Mouse (Mus musculus) layer of hippocampus, adult 9-11 months (tissue): ENCODE results near the gene Sh3rf1.

ENCODE experiments used
- DNase-seq: peaks from one replicate; pipeline ENCODE4 v3.0.0; 2022

Gene Sh3rf1

GRCm38 (mm10) chr8:61264881-61265280 is 41.2 kb downstream of the Sh3rf1 start:
- no peak for DNase-seq

- DNase-seq = no peak
Observed at GRCm38 (mm10) chr8:61265390-61265789, 41.7 kb downstream of the Sh3rf1 start.

- no peak for DNase-seq
Observed at GRCm38 (mm10) chr8:61267061-61267460, 43.4 kb downstream of the Sh3rf1 start.

DNA sequence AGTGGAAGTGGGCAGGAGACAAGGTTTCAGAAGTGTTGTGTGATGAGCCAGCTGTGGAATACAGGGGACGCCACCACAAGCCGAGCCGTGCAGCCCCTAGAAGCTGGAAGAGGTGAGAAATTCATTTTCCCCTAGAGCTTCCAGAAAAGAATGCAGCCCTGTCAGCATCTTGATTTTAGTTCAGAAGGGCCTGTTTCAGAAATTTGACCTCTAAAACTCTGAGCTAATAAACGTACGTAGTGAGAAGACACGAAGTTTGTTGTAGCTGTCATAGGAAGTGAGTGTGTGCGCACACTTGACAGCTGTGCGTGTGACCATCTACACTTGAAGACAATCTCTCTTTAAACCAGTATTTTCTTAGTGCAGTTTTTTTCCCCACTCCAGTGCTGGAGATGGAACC is 44.0 kb downstream of the Sh3rf1 start:
- DNase-seq = no peak

GRCm38 (mm10) chr8:61268233-61268916 is 44.7 kb downstream of the Sh3rf1 start:
- no peak for DNase-seq

GRCm38 (mm10) chr8:61270016-61270415 is 46.3 kb downstream of the Sh3rf1 start:
- no peak for DNase-seq

DNA sequence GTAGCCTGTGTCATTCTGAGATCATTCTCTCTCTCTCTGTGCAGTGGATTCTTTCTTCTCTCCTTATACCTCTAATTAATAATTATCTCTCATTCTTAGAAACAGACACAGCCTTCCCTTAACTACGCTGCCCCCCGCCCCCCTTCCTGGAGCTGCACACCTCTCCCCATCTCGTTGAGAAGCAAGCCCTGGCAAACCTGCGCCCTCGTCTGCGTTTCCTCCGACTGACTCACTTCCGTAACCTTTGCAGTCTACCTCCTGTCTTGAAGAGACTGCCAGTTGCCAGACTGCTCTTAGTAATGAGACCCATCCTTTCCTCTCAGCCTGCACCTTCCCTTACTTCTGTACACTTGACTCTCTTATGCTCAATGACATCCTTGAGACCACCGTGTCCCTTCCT is 46.9 kb downstream of the Sh3rf1 start:
- no peak for DNase-seq

DNA sequence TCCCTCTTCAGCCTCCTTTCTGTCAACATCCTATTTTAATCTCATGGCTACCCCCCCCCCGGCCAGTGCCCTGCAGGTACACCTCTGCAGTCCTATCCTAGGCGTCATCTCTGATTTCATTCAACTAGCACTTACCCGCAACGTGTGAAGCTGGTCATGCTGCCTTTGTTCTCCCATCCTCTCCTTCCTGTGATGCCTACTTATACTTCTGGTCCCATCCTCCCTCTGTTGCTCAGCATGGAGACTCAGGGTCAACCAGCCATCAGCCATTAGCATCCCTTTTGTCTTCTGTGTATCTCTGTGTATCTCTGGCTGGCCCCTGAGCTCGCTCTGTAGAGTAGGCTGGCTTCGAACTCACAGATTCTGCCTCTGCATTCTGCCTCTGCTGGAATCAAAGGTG is 47.3 kb downstream of the Sh3rf1 start:
- no peak for DNase-seq

DNA sequence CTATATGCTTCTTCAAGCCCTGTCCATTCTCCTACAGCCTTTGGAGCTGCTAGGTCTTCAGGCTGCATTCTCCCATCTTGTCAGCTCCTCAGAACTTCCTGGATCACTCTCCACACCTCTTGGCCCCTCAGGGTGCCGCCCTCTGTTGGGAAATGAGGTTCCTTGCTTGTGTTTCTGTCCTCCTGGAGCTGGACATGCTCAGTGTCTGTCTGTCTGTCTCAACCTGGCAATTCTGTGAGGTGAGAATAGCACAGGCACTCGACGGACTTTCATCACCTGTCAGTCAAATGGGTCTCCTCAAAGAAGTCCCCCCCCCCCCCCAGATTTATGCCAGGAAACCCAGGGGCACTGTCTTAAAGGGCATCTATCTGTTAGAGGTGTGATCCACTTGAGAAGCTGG is 49.2 kb downstream of the Sh3rf1 start:
- DNase-seq = no peak

- no peak for DNase-seq
Observed at GRCm38 (mm10) chr8:61273307-61274221, 49.9 kb downstream of the Sh3rf1 start.

- no peak for DNase-seq
Observed at GRCm38 (mm10) chr8:61274602-61275462, 51.2 kb downstream of the Sh3rf1 start.

- DNase-seq = no peak
Observed at GRCm38 (mm10) chr8:61275463-61276356, 52.0 kb downstream of the Sh3rf1 start.

DNA sequence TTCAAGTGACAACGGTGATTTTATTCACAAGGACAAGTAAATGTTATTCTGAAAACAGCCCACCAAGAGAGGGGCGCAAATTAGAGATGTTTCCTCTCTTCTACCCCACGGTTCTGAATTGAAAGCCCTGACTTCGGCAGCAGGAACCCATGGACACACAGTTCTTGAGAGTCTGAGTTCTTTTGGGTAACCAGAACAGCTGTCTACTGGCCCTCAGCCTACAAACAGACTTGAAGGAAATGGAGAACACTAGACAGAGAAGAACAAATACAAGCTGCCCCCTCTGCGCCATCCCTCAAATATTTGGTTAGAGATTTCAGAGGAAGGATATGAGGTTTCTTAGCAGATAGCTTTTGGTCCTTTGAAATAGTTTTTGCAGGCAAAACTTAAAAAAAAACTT is 52.7 kb downstream of the Sh3rf1 start:
- DNase-seq = no peak

GRCm38 (mm10) chr8:61279030-61279429 is 55.4 kb downstream of the Sh3rf1 start:
- DNase-seq = no peak

DNA sequence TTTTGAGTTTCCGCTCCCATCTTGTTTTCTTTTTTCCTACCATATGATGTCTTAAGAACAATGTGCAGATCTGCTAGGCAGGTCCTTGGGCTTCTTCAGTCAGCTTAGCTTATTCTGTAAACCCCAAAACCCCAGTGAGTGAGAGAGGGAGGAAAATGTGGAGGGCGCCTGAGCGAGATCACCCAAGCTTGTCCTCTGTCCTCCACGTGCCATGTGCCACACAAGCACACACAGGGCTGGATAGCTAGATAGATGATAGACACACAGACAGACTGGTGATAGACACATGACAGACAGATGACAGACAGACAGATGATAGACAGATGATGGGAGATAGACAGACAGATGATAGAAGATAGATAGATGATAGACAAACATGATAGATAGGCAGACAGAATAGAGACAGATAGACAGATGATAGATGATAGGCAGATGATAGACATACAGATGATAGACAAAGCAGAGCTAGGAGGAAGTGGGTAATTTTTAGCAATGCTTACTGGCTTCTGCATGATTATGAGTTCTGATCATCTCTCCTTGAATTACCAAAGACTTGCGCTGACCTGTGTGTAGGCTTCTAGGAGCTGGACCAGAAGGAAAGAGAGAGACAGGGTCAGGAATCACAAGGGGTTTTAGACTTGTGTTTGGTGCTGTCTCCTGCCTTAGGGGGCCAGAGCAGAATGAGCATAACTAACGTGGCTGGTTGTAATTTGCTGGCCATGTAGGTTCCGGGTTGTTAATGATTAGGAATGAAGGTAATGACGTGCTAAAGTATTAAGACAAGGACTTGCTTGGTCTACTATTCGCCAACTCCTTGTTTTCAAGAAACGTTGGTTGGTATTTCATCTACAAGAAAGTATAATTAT is 58.9 kb downstream of the Sh3rf1 start:
- DNase-seq = no peak

GRCm38 (mm10) chr8:61283169-61284081 is 59.8 kb downstream of the Sh3rf1 start:
- DNase-seq = no peak

- no peak for DNase-seq
Observed at GRCm38 (mm10) chr8:61285896-61286295, 62.2 kb downstream of the Sh3rf1 start.

- DNase-seq = no peak
Observed at GRCm38 (mm10) chr8:61286394-61286793, 62.7 kb downstream of the Sh3rf1 start.

GRCm38 (mm10) chr8:61286795-61287385 is 63.2 kb downstream of the Sh3rf1 start:
- no peak for DNase-seq
